Mouse (Mus musculus): ENCODE data around the gene Il27ra. TPM values are rescaled to one million over a fixed set of nuclear protein-coding genes. Genes with fewer than 3 reads are reported as not detected.

Il27ra gene
- total and polyA plus RNA-seq, 2 experiments from 2014 or later: 2.6 to 3.9 TPM

GRCm38 (mm10) chr8:84027449-84027848 lies 14.9 kb downstream of the Il27ra start:
- peaks cover 28% of the 10 kb centered on the region for H3K27me3 ChIP-seq (ENCODE audit: control insufficient read depth, insufficient read depth, low read length)
- H3K9me3 ChIP-seq (replicated peaks; ENCODE audit: control insufficient read depth, low read length): no peaks in the 10 kb centered on the region
- TF ChIP-seq CTCF (IDR thresholded peaks at IDR 0.05; ENCODE audit: low read depth): no peak
- TF ChIP-seq EP300 (IDR thresholded peaks at IDR 0.05; ENCODE audit: low read depth): no peak
- H3K4me1 ChIP-seq (ENCODE audit: control insufficient read depth, insufficient read depth): peaks cover 24% of the 10 kb centered on the region
- DNase-seq (ENCODE audit: low spot score) (no peak), ATAC-seq (ENCODE audit: insufficient read depth, low read depth) (no peak)
- WGBS: 13% methylated on average over 10 of the region's 10 CpGs
- no peak overlapping the region for H3K27ac ChIP-seq (ENCODE audit: low read depth)
- no peak overlapping the region for H3K4me2 ChIP-seq (ENCODE audit: low read depth, low read length)
- H3K4me3 ChIP-seq (ENCODE audit: low read depth, low read length): no peak overlapping the region
- no peaks in the 10 kb centered on the region for H3K36me3 ChIP-seq (replicated peaks; ENCODE audit: control insufficient read depth, insufficient read depth, low read length)
- no peak overlapping the region for H3K9ac ChIP-seq (replicated peaks; ENCODE audit: low read depth, low read length)

DNA sequence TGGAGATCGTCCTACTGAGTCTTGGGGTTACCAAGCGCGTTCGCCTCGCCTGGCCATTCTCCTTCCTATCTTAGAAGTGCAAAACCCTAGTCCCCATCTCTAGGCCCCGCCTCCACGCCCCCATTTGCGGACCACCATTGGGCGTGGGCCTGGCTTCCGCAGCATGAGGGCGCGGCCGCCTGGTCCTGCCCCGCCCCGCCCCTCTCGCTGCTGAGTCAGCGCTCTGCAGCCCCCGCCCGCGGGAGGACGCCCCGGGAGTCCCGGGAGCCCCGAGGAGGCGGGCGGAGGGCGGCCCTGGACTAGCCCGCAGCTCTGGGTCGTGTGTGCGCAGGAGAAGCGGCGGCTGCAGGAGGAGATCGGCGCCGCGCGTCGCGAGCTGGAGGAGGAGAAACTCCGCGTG lies 16.5 kb downstream of the Il27ra start:
- no peak overlapping the region for H3K27ac ChIP-seq (ENCODE audit: low read depth)
- no peaks in the 10 kb centered on the region for H3K9me3 ChIP-seq (replicated peaks; ENCODE audit: control insufficient read depth, low read length)
- 1% methylated on average over 41 of the region's 41 CpGs for WGBS
- ATAC-seq (ENCODE audit: insufficient read depth, low read depth) (peak; percentile 37), DNase-seq (ENCODE audit: low spot score) (no peak)
- peak overlapping the region; percentile 48 for H3K4me3 ChIP-seq (ENCODE audit: low read depth, low read length)
- peak overlapping the region; percentile 20; the same call in 1 of the 2 replicates for H3K9ac ChIP-seq (replicated peaks; ENCODE audit: low read depth, low read length)
- TF ChIP-seq CTCF (IDR thresholded peaks at IDR 0.05; ENCODE audit: low read depth): no peak
- TF ChIP-seq EP300 (IDR thresholded peaks at IDR 0.05; ENCODE audit: low read depth): no peak
- H3K4me2 ChIP-seq (ENCODE audit: low read depth, low read length): peak overlapping the region; percentile 77
- peaks cover 33% of the 10 kb centered on the region for H3K27me3 ChIP-seq (ENCODE audit: control insufficient read depth, insufficient read depth, low read length)
- no peaks in the 10 kb centered on the region for H3K36me3 ChIP-seq (replicated peaks; ENCODE audit: control insufficient read depth, insufficient read depth, low read length)
- peaks cover 37% of the 10 kb centered on the region for H3K4me1 ChIP-seq (ENCODE audit: control insufficient read depth, insufficient read depth)

GRCm38 (mm10) chr8:84024171-84024570 lies 18.2 kb downstream of the Il27ra start:
- Histone ChIP-seq H3K9ac (replicated peaks; ENCODE audit: low read depth, low read length) (no peak overlapping the region), H3K27ac (ENCODE audit: low read depth) (no peak overlapping the region), H3K9me3 (replicated peaks; ENCODE audit: control insufficient read depth, low read length) (no peaks in the 10 kb centered on the region), H3K4me2 (ENCODE audit: low read depth, low read length) (no peak overlapping the region), H3K27me3 (ENCODE audit: control insufficient read depth, insufficient read depth, low read length) (peaks cover 33% of the 10 kb centered on the region), H3K4me3 (ENCODE audit: low read depth, low read length) (no peak overlapping the region), H3K36me3 (replicated peaks; ENCODE audit: control insufficient read depth, insufficient read depth, low read length) (no peaks in the 10 kb centered on the region), H3K4me1 (ENCODE audit: control insufficient read depth, insufficient read depth) (peaks cover 37% of the 10 kb centered on the region)
- no peak for ATAC-seq (ENCODE audit: insufficient read depth, low read depth)
- WGBS: 22% methylated on average over 10 of the region's 10 CpGs
- TF ChIP-seq CTCF (IDR thresholded peaks at IDR 0.05; ENCODE audit: low read depth): peak; percentile 55
- TF ChIP-seq EP300 (IDR thresholded peaks at IDR 0.05; ENCODE audit: low read depth): no peak
- DNase-seq (ENCODE audit: low spot score): no peak

- H3K4me2 ChIP-seq (ENCODE audit: low read depth, low read length): peak overlapping the region; percentile 28; the same call in 1 of the 2 replicates
- H3K27me3 ChIP-seq (ENCODE audit: control insufficient read depth, insufficient read depth, low read length): peaks cover 33% of the 10 kb centered on the region
- 14% methylated on average over 1 of the region's 1 CpGs for WGBS
- no peaks in the 10 kb centered on the region for H3K9me3 ChIP-seq (replicated peaks; ENCODE audit: control insufficient read depth, low read length)
- no peak overlapping the region for H3K4me3 ChIP-seq (ENCODE audit: low read depth, low read length)
- ATAC-seq (ENCODE audit: insufficient read depth, low read depth) (no peak; the same call in 1 of the 2 replicates), DNase-seq (ENCODE audit: low spot score) (no peak)
- no peak overlapping the region for H3K9ac ChIP-seq (replicated peaks; ENCODE audit: low read depth, low read length)
- H3K4me1 ChIP-seq (ENCODE audit: control insufficient read depth, insufficient read depth): peaks cover 37% of the 10 kb centered on the region
- no peak for TF ChIP-seq EP300 (IDR thresholded peaks at IDR 0.05; ENCODE audit: low read depth)
- TF ChIP-seq CTCF (IDR thresholded peaks at IDR 0.05; ENCODE audit: low read depth): no peak
- H3K27ac ChIP-seq (ENCODE audit: low read depth): peak overlapping the region; percentile 84
- no peaks in the 10 kb centered on the region for H3K36me3 ChIP-seq (replicated peaks; ENCODE audit: control insufficient read depth, insufficient read depth, low read length)
Measured at GRCm38 (mm10) chr8:84023631-84024030, 18.8 kb downstream of the Il27ra start.

DNA sequence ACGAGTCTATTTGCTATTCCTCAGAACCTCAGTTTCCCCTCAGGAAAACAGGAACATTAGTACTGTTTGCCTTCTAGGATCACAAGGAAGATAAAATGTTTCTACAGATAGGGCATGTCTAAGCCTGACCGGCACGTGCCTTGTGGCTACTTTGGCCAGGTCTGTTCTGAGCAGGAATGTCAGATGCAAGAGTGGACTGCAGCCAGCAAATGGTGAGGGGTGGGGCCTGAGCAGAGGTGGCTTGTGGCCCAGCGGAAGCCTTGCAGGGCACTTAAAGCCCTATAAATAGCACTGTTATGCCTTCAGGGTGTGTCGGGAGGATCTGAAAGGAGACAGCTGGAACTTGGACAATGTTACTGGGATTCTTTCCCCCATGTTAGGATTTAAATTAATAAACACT lies 19.3 kb downstream of the Il27ra start:
- Histone ChIP-seq H3K4me2 (ENCODE audit: low read depth, low read length) (peak overlapping the region; percentile 28; the same call in 1 of the 2 replicates), H3K27ac (ENCODE audit: low read depth) (peak overlapping the region; percentile 84), H3K27me3 (ENCODE audit: control insufficient read depth, insufficient read depth, low read length) (peaks cover 32% of the 10 kb centered on the region), H3K4me3 (ENCODE audit: low read depth, low read length) (no peak overlapping the region), H3K4me1 (ENCODE audit: control insufficient read depth, insufficient read depth) (peaks cover 37% of the 10 kb centered on the region), H3K36me3 (replicated peaks; ENCODE audit: control insufficient read depth, insufficient read depth, low read length) (no peaks in the 10 kb centered on the region), H3K9ac (replicated peaks; ENCODE audit: low read depth, low read length) (no peak overlapping the region), H3K9me3 (replicated peaks; ENCODE audit: control insufficient read depth, low read length) (no peaks in the 10 kb centered on the region)
- under 1% methylated on average over 5 of the region's 5 CpGs for WGBS
- peak; percentile 81 for TF ChIP-seq EP300 (IDR thresholded peaks at IDR 0.05; ENCODE audit: low read depth)
- no peak for TF ChIP-seq CTCF (IDR thresholded peaks at IDR 0.05; ENCODE audit: low read depth)
- DNase-seq (ENCODE audit: low spot score): peak; percentile 90
- ATAC-seq (ENCODE audit: insufficient read depth, low read depth): peak; percentile 88

DNA sequence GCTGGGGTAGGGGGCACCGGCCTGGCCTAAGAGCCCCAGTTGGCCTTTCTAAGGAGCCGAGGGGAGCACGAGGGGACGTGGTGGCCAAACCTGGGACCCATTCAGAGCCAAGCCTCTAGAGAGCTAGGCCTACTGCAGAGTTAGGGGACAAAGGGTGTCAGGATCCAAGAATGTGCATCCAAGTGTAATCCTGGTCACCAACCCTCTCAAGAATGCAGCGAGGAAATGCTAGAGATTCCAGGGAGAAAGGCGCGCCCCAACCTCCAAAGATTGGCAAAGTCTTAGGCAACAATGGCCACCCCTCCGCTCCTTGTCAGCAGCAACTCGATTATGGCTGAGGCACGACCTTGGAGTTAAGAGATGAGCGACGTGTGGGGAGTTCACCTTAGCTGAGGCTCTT lies 20.8 kb downstream of the Il27ra start:
- TF ChIP-seq EP300 (IDR thresholded peaks at IDR 0.05; ENCODE audit: low read depth) (no peak), CTCF (IDR thresholded peaks at IDR 0.05; ENCODE audit: low read depth) (no peak)
- Histone ChIP-seq H3K4me2 (ENCODE audit: low read depth, low read length) (no peak overlapping the region), H3K36me3 (replicated peaks; ENCODE audit: control insufficient read depth, insufficient read depth, low read length) (no peaks in the 10 kb centered on the region), H3K9ac (replicated peaks; ENCODE audit: low read depth, low read length) (no peak overlapping the region), H3K27me3 (ENCODE audit: control insufficient read depth, insufficient read depth, low read length) (peaks cover 22% of the 10 kb centered on the region), H3K9me3 (replicated peaks; ENCODE audit: control insufficient read depth, low read length) (no peaks in the 10 kb centered on the region), H3K4me1 (ENCODE audit: control insufficient read depth, insufficient read depth) (peaks cover 37% of the 10 kb centered on the region), H3K27ac (ENCODE audit: low read depth) (no peak overlapping the region), H3K4me3 (ENCODE audit: low read depth, low read length) (no peak overlapping the region)
- WGBS: 55% methylated on average over 12 of the region's 12 CpGs
- ATAC-seq (ENCODE audit: insufficient read depth, low read depth) (no peak), DNase-seq (ENCODE audit: low spot score) (no peak)
